Mouse (Mus musculus) kidney, embryonic 16.5 days (tissue): ENCODE measurements around the gene Lhx4. TPM values are rescaled to one million over a fixed set of nuclear protein-coding genes. Genes with fewer than 3 reads are reported as not detected.

ENCODE experiments used
- ATAC-seq: fragments of 200-750 bp; cut with Nextera tagmentation; 2 replicates; pipeline ENCODE4 v1.8.0; 2017; ENCODE audit warnings: moderate TSS enrichment; ENCODE audit not compliant: low FRiP score, low TSS enrichment
- H3K27ac ChIP-seq: fragments of 300-500 bp; sonication (generic); 2 replicates; pipeline ENCODE4 v1.5.1; 2014; ENCODE audit warnings: low read length
- H3K27me3 ChIP-seq: fragments of 300-500 bp; sonication (generic); 2 replicates; pipeline ENCODE4 v1.6.1; 2014; ENCODE audit warnings: low read length, control low read depth, mixed read lengths; ENCODE audit not compliant: insufficient read depth
- H3K36me3 ChIP-seq: fragments of 300-500 bp; sonication (generic); 2 replicates; pipeline ENCODE4 v1.6.1; 2014; ENCODE audit warnings: low read length, control low read depth, mixed read lengths; ENCODE audit not compliant: insufficient read depth
- H3K4me1 ChIP-seq: fragments of 300-500 bp; sonication (generic); 2 replicates; pipeline ENCODE4 v1.6.1; 2014; ENCODE audit warnings: low read length, control low read depth, mixed read lengths; ENCODE audit not compliant: insufficient read depth
- H3K4me2 ChIP-seq: fragments of 300-500 bp; sonication (generic); replicated peaks from 2 replicates; pipeline ENCODE4 v1.6.1; 2014; ENCODE audit warnings: low read depth, low read length
- H3K4me3 ChIP-seq: fragments of 300-500 bp; sonication (generic); 2 replicates; pipeline ENCODE4 v1.5.1; 2014; ENCODE audit warnings: mild to moderate bottlenecking, low read length
- H3K9ac ChIP-seq: fragments of 300-500 bp; sonication (generic); replicated peaks from 2 replicates; pipeline ENCODE4 v1.6.1; 2014; ENCODE audit warnings: low read length
- H3K9me3 ChIP-seq: fragments of 300-500 bp; sonication (generic); 2 replicates; pipeline ENCODE4 v1.6.1; 2016; ENCODE audit warnings: low read length, control low read depth
- WGBS: fragments of 180-500 bp; shearing (Covaris S2); extraction: QIAGEN DNeasy Blood & Tissue Kit; methylation state at CpG from one replicate; pipeline ENCODE4 v1.1.7; 2014; 5-methylcytosine and 5-hydroxymethylcytosine counted together
- polyA plus RNA-seq: library from polyadenylated mRNA; unstranded; fragments of >200 nt; fragmentation: Nextera tagmentation; extraction: Ambion mirVana; gene quantifications from 2 replicates; pipeline ENCODE4 v1.2.1, GENCODE M21; 2015

The Lhx4 gene
- polyA plus RNA-seq, 1 experiment from 2014 or later = not detected

- H3K4me2 ChIP-seq = no peak overlapping the region
- peaks cover 35% of the 10 kb centered on the region for H3K36me3 ChIP-seq
- no peaks in the 10 kb centered on the region for H3K27me3 ChIP-seq
- H3K4me1 ChIP-seq = peaks cover 5% of the 10 kb centered on the region; the same call in 1 of the 2 replicates
- H3K9me3 ChIP-seq = peaks cover 6% of the 10 kb centered on the region; the same call in 1 of the 2 replicates
- peak; percentile 60; the same call in 1 of the 2 replicates for ATAC-seq
- no peak overlapping the region for H3K9ac ChIP-seq
- 31% methylated on average over 19 of the region's 19 CpGs for WGBS
- no peak overlapping the region for H3K4me3 ChIP-seq
- no peak overlapping the region for H3K27ac ChIP-seq
Measured at GRCm38 (mm10) chr1:155784343-155785205, 33.1 kb upstream of the Lhx4 start.

GRCm38 (mm10) chr1:155782382-155782781 is 30.9 kb upstream of the Lhx4 start:
- no peak for ATAC-seq
- Histone ChIP-seq H3K9ac (no peak overlapping the region), H3K27ac (no peak overlapping the region), H3K27me3 (no peaks in the 10 kb centered on the region), H3K4me1 (peaks cover 5% of the 10 kb centered on the region; the same call in 1 of the 2 replicates), H3K9me3 (peaks cover under 1% of the 10 kb centered on the region; the same call in 1 of the 2 replicates), H3K36me3 (peaks cover 22% of the 10 kb centered on the region; the same call in 1 of the 2 replicates), H3K4me2 (no peak overlapping the region), H3K4me3 (no peak overlapping the region)
- 78% methylated on average over 5 of the region's 5 CpGs for WGBS

GRCm38 (mm10) chr1:155777641-155778625 is 26.4 kb upstream of the Lhx4 start:
- 60% methylated on average over 14 of the region's 14 CpGs for WGBS
- Histone ChIP-seq H3K9ac (no peak overlapping the region), H3K27me3 (no peaks in the 10 kb centered on the region), H3K36me3 (peaks cover 17% of the 10 kb centered on the region; the same call in 1 of the 2 replicates), H3K9me3 (peaks cover 3% of the 10 kb centered on the region; the same call in 1 of the 2 replicates), H3K4me1 (no peaks in the 10 kb centered on the region), H3K4me3 (no peak overlapping the region), H3K27ac (no peak overlapping the region), H3K4me2 (no peak overlapping the region)
- ATAC-seq = peak; percentile 73

DNA sequence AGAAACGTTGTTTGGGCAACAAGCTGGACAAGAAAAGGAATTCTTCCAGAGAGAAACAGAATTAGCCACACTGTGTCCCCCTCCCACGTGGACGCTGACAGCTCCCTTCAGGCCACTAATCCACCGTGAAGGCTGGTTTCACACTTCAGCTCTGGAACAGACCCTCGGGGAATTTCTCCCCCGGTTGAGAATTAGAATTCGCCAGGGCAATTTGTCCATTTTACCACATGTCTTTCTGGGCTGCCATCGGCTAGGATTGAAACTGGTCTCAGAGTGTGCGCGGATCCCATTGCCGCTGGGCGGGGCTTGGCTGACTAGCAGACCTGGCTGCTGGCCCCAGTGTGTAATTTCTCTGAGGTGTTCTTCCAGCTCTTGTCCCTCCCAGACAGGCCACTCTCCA is 7.7 kb upstream of the Lhx4 start:
- Histone ChIP-seq H3K27ac (no peak overlapping the region), H3K4me2 (no peak overlapping the region), H3K4me3 (no peak overlapping the region), H3K27me3 (no peaks in the 10 kb centered on the region), H3K4me1 (no peaks in the 10 kb centered on the region), H3K9me3 (no peaks in the 10 kb centered on the region), H3K9ac (no peak overlapping the region), H3K36me3 (no peaks in the 10 kb centered on the region)
- no peak for ATAC-seq
- WGBS = 26% methylated on average over 12 of the region's 12 CpGs

- no peak overlapping the region for H3K4me2 ChIP-seq
- no peaks in the 10 kb centered on the region for H3K4me1 ChIP-seq
- no peak overlapping the region for H3K27ac ChIP-seq
- H3K27me3 ChIP-seq = no peaks in the 10 kb centered on the region
- no peak for ATAC-seq
- H3K9me3 ChIP-seq = no peaks in the 10 kb centered on the region
- no peak overlapping the region for H3K9ac ChIP-seq
- H3K36me3 ChIP-seq = no peaks in the 10 kb centered on the region
- WGBS = 83% methylated on average over 4 of the region's 4 CpGs
- H3K4me3 ChIP-seq = no peak overlapping the region
Measured at GRCm38 (mm10) chr1:155758711-155759110, 7.2 kb upstream of the Lhx4 start.

GRCm38 (mm10) chr1:155757621-155758020 is 6.1 kb upstream of the Lhx4 start:
- Histone ChIP-seq H3K27me3 (peaks cover 8% of the 10 kb centered on the region; the same call in 1 of the 2 replicates), H3K4me1 (no peaks in the 10 kb centered on the region), H3K9ac (no peak overlapping the region), H3K36me3 (no peaks in the 10 kb centered on the region), H3K4me2 (no peak overlapping the region), H3K27ac (no peak overlapping the region), H3K4me3 (no peak overlapping the region), H3K9me3 (no peaks in the 10 kb centered on the region)
- ATAC-seq = no peak
- WGBS = 50% methylated on average over 7 of the region's 7 CpGs

- Histone ChIP-seq H3K4me3 (no peak overlapping the region), H3K4me1 (peaks cover 8% of the 10 kb centered on the region; the same call in 1 of the 2 replicates), H3K9ac (no peak overlapping the region), H3K27me3 (peaks cover 39% of the 10 kb centered on the region), H3K9me3 (no peaks in the 10 kb centered on the region), H3K36me3 (no peaks in the 10 kb centered on the region), H3K4me2 (no peak overlapping the region), H3K27ac (no peak overlapping the region)
- WGBS = 80% methylated on average over 9 of the region's 9 CpGs
- no peak for ATAC-seq
Measured at GRCm38 (mm10) chr1:155753411-155753810, 1.9 kb upstream of the Lhx4 start.

- no peak overlapping the region for H3K27ac ChIP-seq
- WGBS = 7% methylated on average over 11 of the region's 11 CpGs
- peak; percentile 93 for ATAC-seq
- H3K9ac ChIP-seq = no peak overlapping the region
- H3K36me3 ChIP-seq = no peaks in the 10 kb centered on the region
- peaks cover 66% of the 10 kb centered on the region for H3K27me3 ChIP-seq
- no peak overlapping the region for H3K4me2 ChIP-seq
- H3K9me3 ChIP-seq = no peaks in the 10 kb centered on the region
- no peak overlapping the region for H3K4me3 ChIP-seq
- peaks cover 8% of the 10 kb centered on the region; the same call in 1 of the 2 replicates for H3K4me1 ChIP-seq
Measured at GRCm38 (mm10) chr1:155750517-155751178, 836 bp downstream of the Lhx4 start.

DNA sequence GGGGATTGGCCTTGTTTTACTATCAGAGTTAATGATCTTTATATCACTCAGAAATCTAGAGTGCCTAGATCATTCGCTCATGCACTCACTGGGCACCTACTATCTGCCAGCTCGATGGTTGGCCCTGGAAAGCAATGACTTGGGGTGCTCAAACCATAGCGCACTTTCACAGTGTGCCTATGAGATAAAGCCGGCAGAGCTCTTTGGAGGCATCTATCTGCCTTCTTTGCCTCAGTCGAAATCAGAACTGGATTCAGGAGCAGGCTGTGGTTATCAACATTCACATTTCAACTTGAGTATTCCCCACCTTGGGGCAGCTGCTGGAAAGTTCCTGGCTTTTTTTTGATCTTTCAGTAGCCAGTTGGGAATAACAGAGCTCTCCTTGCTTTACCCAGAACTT is 3.6 kb downstream of the Lhx4 start:
- Histone ChIP-seq H3K27ac (no peak overlapping the region), H3K4me2 (no peak overlapping the region), H3K9me3 (no peaks in the 10 kb centered on the region), H3K27me3 (peaks cover 79% of the 10 kb centered on the region), H3K4me3 (no peak overlapping the region), H3K9ac (no peak overlapping the region), H3K36me3 (no peaks in the 10 kb centered on the region), H3K4me1 (peaks cover 10% of the 10 kb centered on the region; the same call in 1 of the 2 replicates)
- ATAC-seq = no peak
- 84% methylated on average over 5 of the region's 5 CpGs for WGBS
